Mouse (Mus musculus): ENCODE measurements at regions not wholly inside any gene's neighbourhood (a gene's known extent, or its start where the extent isn't known, plus 50 kb on each side); places are given as distances from the start of the nearest gene placed in this dataset.
"Not testable (repeated sequence)": the region's sequence is repeated elsewhere in the genome, so short reads cannot be mapped to it uniquely, and the experiment has no call there.

GRCm38 (mm10) chr15:11476248-11476647, 76.8 kb upstream of the Tars start:
- DNase-seq (ENCODE audit: low spot score) = no peak

- no peak for DNase-seq (ENCODE audit: low spot score)
These were observed 63.9 kb upstream of the Tars start for GRCm38 (mm10) chr15:11463341-11463740.

GRCm38 (mm10) chr15:11461575-11461974, 62.1 kb upstream of the Tars start:
- DNase-seq (ENCODE audit: low spot score) = not testable (repeated sequence)

- DNase-seq (ENCODE audit: low spot score) = no peak
These were observed 59.8 kb upstream of the Tars start for GRCm38 (mm10) chr15:11459306-11459705.

GRCm38 (mm10) chr15:11457278-11457677, 57.8 kb upstream of the Tars start:
- DNase-seq (ENCODE audit: low spot score) = no peak

- DNase-seq (ENCODE audit: low spot score) = no peak
These were observed 56.5 kb upstream of the Tars start for GRCm38 (mm10) chr15:11455982-11456381.

GRCm38 (mm10) chr15:11455366-11455785, 55.9 kb upstream of the Tars start:
- DNase-seq (ENCODE audit: low spot score) = no peak

GRCm38 (mm10) chr15:11453997-11454396, 54.5 kb upstream of the Tars start:
- DNase-seq (ENCODE audit: low spot score) = no peak

- DNase-seq (ENCODE audit: low spot score) = no peak
These were observed 52.2 kb upstream of the Tars start for GRCm38 (mm10) chr15:11451635-11452034.
